Mouse (Mus musculus) left cerebral cortex, adult 2 months (tissue): ENCODE results near the gene Csf2ra. TPM values are rescaled to one million over a fixed set of nuclear protein-coding genes. Genes with fewer than 3 reads are reported as not detected.
"Not testable (repeated sequence)": the region's sequence is repeated elsewhere in the genome, so short reads cannot be mapped to it uniquely, and the experiment has no call there.

ENCODE experiments used
- DNase-seq, 2 experiments: peaks; one replicate each; pipeline ENCODE4 v3.0.0; 2021 to 2022; ENCODE audit warnings: low spot score in 2 of 2, mixed read lengths in 1 of 2; ENCODE audit errors: extremely low spot score in 1 of 2
- H3K27ac ChIP-seq: fragments of 200-600 bp; 2 replicates; pipeline ENCODE4 v1.8.1; 2022
- H3K4me3 ChIP-seq: fragments of 200-600 bp; 2 replicates; pipeline ENCODE4 v1.8.1; 2022
- CTCF ChIP-seq: fragments of 200-600 bp; IDR thresholded peaks from 2 replicates; pipeline ENCODE4 v1.8.1; 2022; ENCODE audit warnings: antibody characterized with exemption, mild to moderate bottlenecking, moderate library complexity
- intact Hi-C: fragments of 180-260 bp; cut with DNase I; formaldehyde crosslinking; loops from one replicate; pipeline ENCODE4 v1.15.1; 2025
- long read RNA-seq, 2 experiments: library from polyadenylated mRNA; stranded (forward); transcript quantifications; one replicate each; pipeline ENCODE4 v2.0.0; 2021; ENCODE audit warnings: borderline mapping rate in 2 of 2
- total RNA-seq, 2 experiments: library from RNA; stranded (reverse); gene quantifications; 2 replicates each; pipeline ENCODE4 v1.2.3; 2021

The Csf2ra gene
- 10 to 100 TPM; 35.0 to 44.4 TPM for total RNA-seq
- long read RNA-seq, experiment 1, transcript Csf2ra-202 (5 exons, 2,277 nt), result major isoform, 7 of 48 reads
- long read RNA-seq, experiment 1, partial matches to known transcripts, result 13 of 48 reads
- long read RNA-seq, experiment 1, other reads (novel, unspliced or antisense), result 27 of 48 reads
- long read RNA-seq, experiment 2, partial matches to known transcripts, result 8 of 55 reads
- long read RNA-seq, experiment 2, other reads (novel, unspliced or antisense), result 43 of 55 reads

GRCm38 (mm10) chr19:61227941-61228701, at the start of gene Csf2ra:
Gene Csf2ra (minus strand): TSS chr19:61228429.
- Histone ChIP-seq H3K27ac (peak within 1 kb of the TSS; percentile 84), H3K4me3 (peak within 1 kb of the TSS; percentile 67)
- DNase-seq, result peak in 1 of 2 experiments; percentile 26
- intact Hi-C loops, result loop anchor here (10.0 kb wide), 1 partner anchor 343 kb away; the partner anchor contains the start of gene Grk5
- no peak for TF ChIP-seq CTCF

- no peak for TF ChIP-seq CTCF
- Histone ChIP-seq H3K27ac (no peak overlapping the region), H3K4me3 (no peak overlapping the region)
- DNase-seq, result no peak
- intact Hi-C loops, result no loop called here
Observed at GRCm38 (mm10) chr19:61275446-61275845, 47.2 kb upstream of the Csf2ra start.

- H3K4me3 ChIP-seq, DNase-seq, H3K27ac ChIP-seq, intact Hi-C loops: not testable (repeated sequence)
Observed at GRCm38 (mm10) chr19:61269141-61269540, 40.9 kb upstream of the Csf2ra start.

- no peak for DNase-seq
- Histone ChIP-seq H3K4me3 (no peak overlapping the region), H3K27ac (no peak overlapping the region)
- intact Hi-C loops, result no loop called here
- TF ChIP-seq CTCF, result no peak
Observed at GRCm38 (mm10) chr19:61267141-61267540, 38.9 kb upstream of the Csf2ra start.

GRCm38 (mm10) chr19:61266651-61267050, 38.4 kb upstream of the Csf2ra start:
- H3K4me3 ChIP-seq, result no peak overlapping the region
- peak in 1 of 2 experiments; percentile 18 for DNase-seq
- intact Hi-C loops, result no loop called here
- H3K27ac ChIP-seq, result no peak overlapping the region
- no peak for TF ChIP-seq CTCF

- H3K27ac ChIP-seq, result no peak overlapping the region
- intact Hi-C loops, result no loop called here
- no peak for TF ChIP-seq CTCF
- no peak overlapping the region for H3K4me3 ChIP-seq
- peak; percentile 15 to 17 for DNase-seq
Observed at GRCm38 (mm10) chr19:61266246-61266615, 38.0 kb upstream of the Csf2ra start.

GRCm38 (mm10) chr19:61265349-61266245, 37.4 kb upstream of the Csf2ra start:
- peak; percentile 43 for DNase-seq
- no peak overlapping the region for H3K4me3 ChIP-seq
- TF ChIP-seq CTCF, result peak; percentile 46
- no peak overlapping the region for H3K27ac ChIP-seq
- intact Hi-C loops, result loop anchor here (1.0 kb wide), 1 partner anchor 66 kb away; no protein-coding TSS in a partner anchor

- intact Hi-C loops, result loop anchor here (1.0 kb wide), 1 partner anchor 66 kb away; no protein-coding TSS in a partner anchor
- no peak for TF ChIP-seq CTCF
- DNase-seq, result no peak
- H3K4me3 ChIP-seq, result no peak overlapping the region
- H3K27ac ChIP-seq, result no peak overlapping the region
Observed at GRCm38 (mm10) chr19:61264933-61265332, 36.7 kb upstream of the Csf2ra start.

GRCm38 (mm10) chr19:61264227-61264626, 36.0 kb upstream of the Csf2ra start:
- no peak for TF ChIP-seq CTCF
- intact Hi-C loops, result no loop called here
- no peak overlapping the region for H3K4me3 ChIP-seq

GRCm38 (mm10) chr19:61261241-61261640, 33.0 kb upstream of the Csf2ra start:
- no peak for DNase-seq
- TF ChIP-seq CTCF, result no peak
- intact Hi-C loops, result no loop called here
- Histone ChIP-seq H3K4me3 (no peak overlapping the region), H3K27ac (no peak overlapping the region)

More at GRCm38 (mm10) chr19:61264227-61264626, 36.0 kb upstream of the Csf2ra start:
- no peak overlapping the region for H3K27ac ChIP-seq
- DNase-seq, result no peak

GRCm38 (mm10) chr19:61257733-61258132, 29.5 kb upstream of the Csf2ra start:
- intact Hi-C loops, result no loop called here
- no peak for TF ChIP-seq CTCF
- Histone ChIP-seq H3K27ac (no peak overlapping the region), H3K4me3 (no peak overlapping the region)
- DNase-seq, result no peak
